Mouse (Mus musculus) kidney, adult 18-20 months (tissue): ENCODE data around the gene Ccdc34.

Source experiments
- DNase-seq: peaks from one replicate; pipeline ENCODE4 v3.0.0; 2021

Gene Ccdc34

GRCm38 (mm10) chr2:110004668-110005067 lies 12.9 kb upstream of the Ccdc34 start:
- DNase-seq, result peak; percentile 53

GRCm38 (mm10) chr2:110005164-110005563 lies 12.5 kb upstream of the Ccdc34 start:
- DNase-seq, result no peak

- DNase-seq, result no peak
Measured at GRCm38 (mm10) chr2:110005596-110006239, 11.9 kb upstream of the Ccdc34 start.

- DNase-seq, result no peak
Measured at GRCm38 (mm10) chr2:110007423-110008267, 10.0 kb upstream of the Ccdc34 start.

GRCm38 (mm10) chr2:110009449-110009848 lies 8.2 kb upstream of the Ccdc34 start:
- no peak for DNase-seq

GRCm38 (mm10) chr2:110012184-110012725 lies 5.4 kb upstream of the Ccdc34 start:
- no peak for DNase-seq

GRCm38 (mm10) chr2:110017087-110017486 lies 530 bp upstream of the Ccdc34 start:
- DNase-seq, result no peak

GRCm38 (mm10) chr2:110019656-110020055 lies 2.0 kb downstream of the Ccdc34 start:
- no peak for DNase-seq

- DNase-seq, result no peak
Measured at GRCm38 (mm10) chr2:110020430-110020829, 2.8 kb downstream of the Ccdc34 start.

GRCm38 (mm10) chr2:110036265-110036664 lies 18.6 kb downstream of the Ccdc34 start:
- no peak for DNase-seq

GRCm38 (mm10) chr2:110036665-110037064 lies 19.0 kb downstream of the Ccdc34 start:
- DNase-seq, result no peak

GRCm38 (mm10) chr2:110037221-110037620 lies 19.6 kb downstream of the Ccdc34 start:
- DNase-seq, result no peak

GRCm38 (mm10) chr2:110038341-110038740 lies 20.7 kb downstream of the Ccdc34 start:
- DNase-seq, result no peak

GRCm38 (mm10) chr2:110042861-110043760 lies 25.5 kb downstream of the Ccdc34 start:
- DNase-seq, result no peak

GRCm38 (mm10) chr2:110058424-110058823 lies 40.8 kb downstream of the Ccdc34 start:
- no peak for DNase-seq

GRCm38 (mm10) chr2:110063131-110063530 lies 45.5 kb downstream of the Ccdc34 start:
- DNase-seq, result no peak

- DNase-seq, result no peak
Measured at GRCm38 (mm10) chr2:110068916-110069315, 51.3 kb downstream of the Ccdc34 start.

GRCm38 (mm10) chr2:110073023-110073422 lies 55.4 kb downstream of the Ccdc34 start:
- DNase-seq, result no peak

GRCm38 (mm10) chr2:110074646-110075452 lies 57.2 kb downstream of the Ccdc34 start:
- no peak for DNase-seq

- DNase-seq, result no peak
Measured at GRCm38 (mm10) chr2:110077240-110077639, 59.6 kb downstream of the Ccdc34 start.

GRCm38 (mm10) chr2:110077655-110078054 lies 60.0 kb downstream of the Ccdc34 start:
- no peak for DNase-seq

GRCm38 (mm10) chr2:110080532-110080931 lies 62.9 kb downstream of the Ccdc34 start:
- no peak for DNase-seq
